13 mouse cellular contexts compared by ENCODE assay signal in genomic region chr5:86303877-86304276, GRCm38 (mm10). TPM values are rescaled to one million over a fixed set of nuclear protein-coding genes. Genes with fewer than 3 reads are reported as not detected.
"Had no signal": no experiment of that assay in that cellular context is flagged by ENCODE, and none has a peak within 500 bp of the region (broad histone marks: within the 10 kb centered on the region; RNA-seq: fewer than 3 reads in every experiment).

No protein-coding gene starts in this region.

- DNase-seq: kidney, postnatal 10 days; liver; liver, embryonic 13.5 days; liver, postnatal 0 days; lung, postnatal 14 days; right cerebral cortex, adult 18-20 months; thymus, postnatal 4 days had no signal

- ATAC-seq: liver, postnatal 0 days; midbrain, embryonic 13.5 days had no signal

RNA-seq across cellular contexts. Expression of gene Tmprss11c, which starts 14.8 kb away (rescaled TPM):
- total RNA-seq: layer of hippocampus, adult 8-10 months; layer of hippocampus, postnatal 25 days; left cerebral cortex, adult 2 months; left cerebral cortex, postnatal 14 days; megakaryocyte-erythroid progenitor cell, adult 5-6 weeks had no signal
